Mouse (Mus musculus): ENCODE data around the gene Il21. TPM values are rescaled to one million over a fixed set of nuclear protein-coding genes. Genes with fewer than 3 reads are reported as not detected.

The Il21 gene
- total and polyA plus RNA-seq, 2 experiments from 2014 or later, result not detected

DNA sequence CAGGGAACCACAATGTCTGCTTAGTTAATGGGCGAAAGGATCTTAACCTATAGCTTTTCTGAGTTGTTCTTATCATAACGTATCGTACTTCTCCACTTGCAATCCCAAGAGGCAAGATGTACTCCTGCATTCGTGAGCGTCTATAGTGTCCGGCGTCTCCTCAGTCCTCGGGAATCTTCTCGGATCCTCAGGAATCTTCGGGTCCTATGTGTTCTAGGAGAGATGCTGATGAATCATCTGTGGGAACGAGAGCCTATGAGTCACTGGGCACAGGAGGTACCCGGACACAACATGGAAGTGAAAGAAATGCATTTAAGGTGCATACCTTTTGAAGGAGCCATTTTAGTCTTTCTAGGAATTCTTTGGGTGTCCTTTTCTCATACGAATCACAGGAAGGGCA is 7.3 kb downstream of the Il21 start:
- Histone ChIP-seq H3K9ac (replicated peaks; ENCODE audit: low read length) (no peak overlapping the region), H3K27ac (no peak overlapping the region), H3K27me3 (ENCODE audit: insufficient read depth, low read length) (no peaks in the 10 kb centered on the region), H3K9me3 (ENCODE audit: low read length) (no peaks in the 10 kb centered on the region), H3K4me2 (ENCODE audit: low read depth, low read length) (no peak overlapping the region), H3K36me3 (ENCODE audit: insufficient read depth, low read length) (no peaks in the 10 kb centered on the region), H3K4me1 (ENCODE audit: insufficient read depth, low read length) (no peaks in the 10 kb centered on the region), H3K4me3 (ENCODE audit: low read length) (no peak overlapping the region)
- ATAC-seq (no peak), DNase-seq (ENCODE audit: low spot score) (no peak)
- 94% methylated on average over 13 of the region's 13 CpGs for WGBS
- no peak for TF ChIP-seq CTCF (IDR thresholded peaks at IDR 0.05; ENCODE audit: low read depth)

DNA sequence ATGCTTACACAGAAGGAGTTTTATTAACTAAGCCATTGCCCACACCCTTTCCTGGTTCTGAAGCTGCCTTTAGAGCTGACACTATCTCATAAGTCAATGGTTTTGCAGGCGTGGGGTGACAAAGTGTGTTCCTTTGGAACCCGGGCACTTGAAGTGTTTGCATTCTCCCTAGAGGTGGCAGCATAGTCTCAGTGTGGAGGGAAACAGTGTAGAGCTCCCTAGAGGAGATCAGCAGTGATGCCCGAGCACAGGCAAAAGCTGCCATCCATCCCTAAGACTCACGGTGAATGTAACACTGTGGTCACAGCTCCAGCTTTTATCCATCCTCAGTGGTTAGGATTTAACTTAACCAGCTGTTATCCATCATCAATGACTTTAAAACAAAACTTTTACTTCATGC is 13.4 kb downstream of the Il21 start:
- no peak overlapping the region for H3K4me3 ChIP-seq (ENCODE audit: low read length)
- no peaks in the 10 kb centered on the region for H3K4me1 ChIP-seq (ENCODE audit: insufficient read depth, low read length)
- DNase-seq (ENCODE audit: low spot score) (peak; percentile 64), ATAC-seq (peak; percentile 64; the same call in 1 of the 2 replicates)
- peak; percentile 78 for TF ChIP-seq CTCF (IDR thresholded peaks at IDR 0.05; ENCODE audit: low read depth)
- no peaks in the 10 kb centered on the region for H3K36me3 ChIP-seq (ENCODE audit: insufficient read depth, low read length)
- no peaks in the 10 kb centered on the region for H3K9me3 ChIP-seq (ENCODE audit: low read length)
- no peak overlapping the region for H3K9ac ChIP-seq (replicated peaks; ENCODE audit: low read length)
- no peak overlapping the region for H3K4me2 ChIP-seq (ENCODE audit: low read depth, low read length)
- H3K27ac ChIP-seq, result no peak overlapping the region
- 32% methylated on average over 4 of the region's 4 CpGs for WGBS
- H3K27me3 ChIP-seq (ENCODE audit: insufficient read depth, low read length), result no peaks in the 10 kb centered on the region

DNA sequence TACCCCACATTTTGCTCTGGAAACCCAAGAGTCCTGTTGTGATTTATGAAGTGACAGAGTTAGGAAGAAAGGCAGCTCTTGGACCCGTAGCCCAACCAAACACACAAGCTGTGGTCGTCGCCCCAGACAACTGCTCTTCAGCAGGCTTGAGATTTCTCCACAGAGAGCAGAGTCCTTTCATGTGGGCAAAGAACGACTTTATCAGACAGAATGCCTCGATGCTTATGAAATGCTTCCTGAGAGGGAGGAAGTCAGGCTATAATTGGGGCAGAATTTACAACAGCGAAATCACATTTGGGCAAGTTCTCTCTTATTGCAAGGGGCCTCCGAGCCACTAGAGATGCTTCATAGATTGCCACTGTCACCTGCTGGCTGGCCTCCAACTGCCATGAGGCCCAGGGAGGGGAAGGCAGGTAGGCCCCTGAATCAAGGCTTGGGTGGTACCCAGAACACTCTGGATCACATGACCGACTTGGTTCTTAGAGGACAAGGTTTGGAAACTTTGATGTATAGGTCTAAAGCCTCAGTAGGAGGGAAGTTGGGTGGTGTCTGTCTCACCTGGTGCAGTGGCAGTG is 27.1 kb downstream of the Il21 start:
- H3K36me3 ChIP-seq (ENCODE audit: insufficient read depth, low read length), result no peaks in the 10 kb centered on the region
- peaks cover 5% of the 10 kb centered on the region for H3K4me1 ChIP-seq (ENCODE audit: insufficient read depth, low read length)
- H3K27ac ChIP-seq, result no peak overlapping the region
- ATAC-seq, result no peak
- DNase-seq (ENCODE audit: low spot score), result no peak
- no peaks in the 10 kb centered on the region for H3K9me3 ChIP-seq (ENCODE audit: low read length)
- no peak for TF ChIP-seq CTCF (IDR thresholded peaks at IDR 0.05; ENCODE audit: low read depth)
- H3K4me3 ChIP-seq (ENCODE audit: low read length), result no peak overlapping the region
- 79% methylated on average over 8 of the region's 8 CpGs for WGBS
- no peak overlapping the region for H3K4me2 ChIP-seq (ENCODE audit: low read depth, low read length)
- no peak overlapping the region for H3K9ac ChIP-seq (replicated peaks; ENCODE audit: low read length)
- no peaks in the 10 kb centered on the region for H3K27me3 ChIP-seq (ENCODE audit: insufficient read depth, low read length)

DNA sequence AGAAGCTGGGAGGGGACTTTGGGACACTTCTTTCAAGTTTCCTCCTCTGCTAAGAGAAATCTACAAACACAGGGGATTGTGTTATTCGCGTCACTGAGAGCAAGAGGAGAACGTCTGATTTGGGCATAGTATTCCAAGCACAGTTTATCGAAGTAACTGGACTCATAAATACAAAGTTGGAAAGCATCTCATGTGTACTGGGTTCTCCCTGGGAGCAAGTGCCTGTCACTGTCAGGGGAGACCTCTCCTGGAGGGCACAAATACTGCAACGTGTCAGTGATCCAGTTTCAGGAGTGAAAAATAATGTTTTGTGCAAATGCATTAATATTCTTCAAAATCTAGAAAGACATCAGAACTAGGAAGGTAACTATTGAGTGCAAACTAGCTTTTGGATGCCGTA is 27.9 kb downstream of the Il21 start:
- peak; percentile 67 for TF ChIP-seq CTCF (IDR thresholded peaks at IDR 0.05; ENCODE audit: low read depth)
- no peaks in the 10 kb centered on the region for H3K36me3 ChIP-seq (ENCODE audit: insufficient read depth, low read length)
- peak overlapping the region; percentile 54; the same call in 1 of the 2 replicates for H3K9ac ChIP-seq (replicated peaks; ENCODE audit: low read length)
- H3K9me3 ChIP-seq (ENCODE audit: low read length), result no peaks in the 10 kb centered on the region
- H3K4me2 ChIP-seq (ENCODE audit: low read depth, low read length), result peak overlapping the region; percentile 94
- 21% methylated on average over 6 of the region's 6 CpGs for WGBS
- ATAC-seq, result no peak
- H3K4me3 ChIP-seq (ENCODE audit: low read length), result peak overlapping the region; percentile 51
- no peaks in the 10 kb centered on the region for H3K27me3 ChIP-seq (ENCODE audit: insufficient read depth, low read length)
- peaks cover 5% of the 10 kb centered on the region for H3K4me1 ChIP-seq (ENCODE audit: insufficient read depth, low read length)
- DNase-seq (ENCODE audit: low spot score), result peak; percentile 44
- H3K27ac ChIP-seq, result no peak overlapping the region

DNA sequence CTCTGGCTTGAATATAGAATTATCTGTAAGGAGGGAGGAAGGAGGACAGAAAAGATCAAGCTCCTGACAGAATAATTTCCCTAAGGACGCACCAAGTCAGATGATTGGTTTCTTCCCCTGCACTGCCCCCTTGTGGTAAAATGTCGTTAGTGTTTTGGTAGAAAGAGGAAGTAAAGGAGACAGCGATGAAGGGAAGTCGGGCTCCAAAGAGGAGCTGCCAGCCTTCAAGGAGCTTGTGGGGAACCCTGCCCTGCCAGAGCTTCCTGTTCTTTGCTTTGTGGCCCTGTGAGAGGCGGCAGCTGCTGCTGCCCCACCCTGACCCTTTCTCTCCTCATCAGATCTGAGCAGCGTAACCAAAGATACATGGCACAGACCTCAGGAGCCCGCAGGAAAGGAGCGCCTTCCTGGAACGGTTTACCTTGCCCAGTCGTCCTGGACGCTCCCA is 28.4 kb downstream of the Il21 start:
- Histone ChIP-seq H3K4me2 (ENCODE audit: low read depth, low read length) (peak overlapping the region; percentile 94), H3K4me1 (ENCODE audit: insufficient read depth, low read length) (peaks cover 5% of the 10 kb centered on the region), H3K27me3 (ENCODE audit: insufficient read depth, low read length) (no peaks in the 10 kb centered on the region), H3K36me3 (ENCODE audit: insufficient read depth, low read length) (no peaks in the 10 kb centered on the region), H3K4me3 (ENCODE audit: low read length) (peak overlapping the region; percentile 51), H3K9me3 (ENCODE audit: low read length) (no peaks in the 10 kb centered on the region), H3K27ac (no peak overlapping the region), H3K9ac (replicated peaks; ENCODE audit: low read length) (peak overlapping the region; percentile 54)
- ATAC-seq, result peak; percentile 79
- under 1% methylated on average over 11 of the region's 11 CpGs for WGBS
- peak; percentile 93 for DNase-seq (ENCODE audit: low spot score)
- TF ChIP-seq CTCF (IDR thresholded peaks at IDR 0.05; ENCODE audit: low read depth), result peak; percentile 93

DNA sequence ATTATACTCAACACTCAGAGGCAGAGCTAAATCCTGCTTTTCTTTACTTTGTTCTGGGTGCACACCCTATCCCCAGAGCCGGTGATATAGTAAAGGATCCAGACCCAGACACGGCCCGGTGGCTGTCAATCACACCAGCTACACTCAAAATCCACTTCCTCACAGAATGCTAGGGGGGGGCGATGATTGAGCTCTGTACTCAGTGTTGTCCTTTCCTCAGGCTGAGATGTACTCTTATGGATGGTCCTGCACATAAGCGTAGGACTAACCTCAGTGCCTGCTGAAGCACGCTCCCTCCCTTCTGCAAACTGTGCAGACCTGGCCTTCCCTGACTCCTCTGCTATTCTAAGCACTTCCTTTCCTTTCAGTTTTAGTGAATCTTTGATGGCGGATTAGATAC is 29.6 kb downstream of the Il21 start:
- peaks cover 5% of the 10 kb centered on the region for H3K4me1 ChIP-seq (ENCODE audit: insufficient read depth, low read length)
- no peak for ATAC-seq
- no peaks in the 10 kb centered on the region for H3K9me3 ChIP-seq (ENCODE audit: low read length)
- no peak overlapping the region for H3K4me2 ChIP-seq (ENCODE audit: low read depth, low read length)
- H3K36me3 ChIP-seq (ENCODE audit: insufficient read depth, low read length), result no peaks in the 10 kb centered on the region
- no peak overlapping the region for H3K9ac ChIP-seq (replicated peaks; ENCODE audit: low read length)
- no peaks in the 10 kb centered on the region for H3K27me3 ChIP-seq (ENCODE audit: insufficient read depth, low read length)
- DNase-seq (ENCODE audit: low spot score), result no peak
- 74% methylated on average over 7 of the region's 7 CpGs for WGBS
- H3K27ac ChIP-seq, result no peak overlapping the region
- H3K4me3 ChIP-seq (ENCODE audit: low read length), result no peak overlapping the region
- TF ChIP-seq CTCF (IDR thresholded peaks at IDR 0.05; ENCODE audit: low read depth), result no peak

DNA sequence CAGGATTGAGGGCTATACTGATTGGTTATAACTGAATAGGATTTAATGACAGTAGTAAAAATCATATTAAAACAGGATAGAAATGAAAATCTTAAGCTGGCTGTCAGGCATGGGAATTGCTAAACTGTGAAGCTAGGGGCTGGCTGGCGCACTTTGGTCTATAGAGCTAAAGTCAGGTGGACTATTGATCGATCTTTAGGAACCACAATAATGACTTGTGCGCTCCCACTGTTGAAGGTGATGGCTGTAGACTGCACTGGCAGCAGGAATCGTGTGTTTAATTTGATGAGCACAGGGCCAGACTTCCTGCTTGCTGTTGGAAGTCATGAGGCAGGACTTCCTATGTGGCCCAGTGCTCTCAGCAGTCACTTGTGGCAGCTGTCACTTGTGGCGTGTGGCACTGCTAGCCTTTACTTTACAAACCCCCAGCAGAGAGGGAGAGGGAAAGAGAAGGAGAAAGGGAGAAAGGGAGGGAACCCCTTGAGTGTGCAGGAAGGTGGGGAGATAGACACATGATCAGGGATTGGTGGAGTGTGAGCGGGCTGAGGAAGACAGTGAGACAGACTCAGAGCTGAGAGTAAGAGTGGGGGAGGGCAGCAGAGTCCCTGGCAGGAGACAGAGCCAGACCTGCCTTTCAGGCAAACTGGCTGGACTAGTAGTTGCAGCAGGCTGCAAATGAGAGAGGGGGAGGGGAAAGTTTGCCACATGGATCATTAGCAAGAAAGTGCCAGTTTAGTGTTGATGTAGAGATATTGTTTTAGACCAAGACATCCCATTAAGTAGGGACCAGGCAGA is 31.1 kb downstream of the Il21 start:
- DNase-seq (ENCODE audit: low spot score) (no peak), ATAC-seq (0 out of 2 replicates have a peak, but pooled peaks have one; percentile 41)
- no peak for TF ChIP-seq CTCF (IDR thresholded peaks at IDR 0.05; ENCODE audit: low read depth)
- H3K36me3 ChIP-seq (ENCODE audit: insufficient read depth, low read length), result no peaks in the 10 kb centered on the region
- no peak overlapping the region for H3K27ac ChIP-seq
- H3K4me2 ChIP-seq (ENCODE audit: low read depth, low read length), result no peak overlapping the region
- no peak overlapping the region for H3K9ac ChIP-seq (replicated peaks; ENCODE audit: low read length)
- no peaks in the 10 kb centered on the region for H3K9me3 ChIP-seq (ENCODE audit: low read length)
- H3K4me1 ChIP-seq (ENCODE audit: insufficient read depth, low read length), result peaks cover 5% of the 10 kb centered on the region
- no peak overlapping the region for H3K4me3 ChIP-seq (ENCODE audit: low read length)
- H3K27me3 ChIP-seq (ENCODE audit: insufficient read depth, low read length), result no peaks in the 10 kb centered on the region
- 55% methylated on average over 6 of the region's 6 CpGs for WGBS

Measured in hindbrain, postnatal 0 days (tissue).